Mouse (Mus musculus) spleen, adult 18-20 months (tissue): ENCODE data around the gene S100a1.

Experiments
- DNase-seq, 2 experiments: peaks; one replicate each; pipeline ENCODE4 v3.0.0; 2022; ENCODE audit warnings: mixed read lengths in 2 of 2

Gene S100a1

DNA sequence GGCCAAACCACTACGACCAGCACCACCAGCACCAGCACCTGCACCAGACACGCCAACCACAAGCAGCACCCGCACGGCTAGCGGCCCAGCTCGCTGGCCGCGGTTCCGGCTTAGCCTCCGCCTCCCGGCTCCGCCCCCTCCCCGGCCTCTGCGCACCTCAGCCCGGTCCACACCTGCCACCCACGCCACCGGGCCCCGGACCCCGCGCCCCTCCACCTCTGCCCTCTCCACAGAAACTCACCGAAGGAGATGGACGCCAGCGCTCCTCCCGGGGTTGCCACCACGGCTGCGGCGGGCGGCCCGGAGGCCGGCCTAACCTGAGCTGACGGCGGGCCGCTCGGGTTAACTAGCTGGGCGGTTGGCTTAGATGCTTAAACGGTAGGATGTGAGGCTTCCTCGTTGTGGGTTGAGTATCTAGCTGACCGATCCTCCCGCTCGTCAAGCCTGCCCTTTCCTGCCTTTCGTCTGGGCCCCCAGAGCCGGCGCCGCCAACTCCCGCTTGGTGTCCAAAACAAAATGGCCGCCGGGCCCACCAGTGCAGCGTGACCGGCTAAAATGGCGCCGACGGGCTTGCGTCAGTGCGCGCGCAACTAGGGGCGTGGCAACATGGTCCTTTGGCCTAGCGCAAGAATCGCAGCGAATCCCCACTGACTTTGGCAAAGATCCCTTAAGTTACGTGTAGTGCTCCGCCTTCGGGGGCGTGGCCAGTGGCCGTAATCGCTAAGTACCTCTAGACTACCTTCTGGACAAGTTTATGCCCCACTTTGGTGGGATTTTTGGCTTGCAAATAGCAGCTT is 5.0 kb downstream of the S100a1 start, which contains the start of gene Chtop:
Gene Chtop, minus strand, starts transcription at position 549 of the 797 bp plus-strand sequence.
- DNase-seq = peak; percentile 98 to 99

DNA sequence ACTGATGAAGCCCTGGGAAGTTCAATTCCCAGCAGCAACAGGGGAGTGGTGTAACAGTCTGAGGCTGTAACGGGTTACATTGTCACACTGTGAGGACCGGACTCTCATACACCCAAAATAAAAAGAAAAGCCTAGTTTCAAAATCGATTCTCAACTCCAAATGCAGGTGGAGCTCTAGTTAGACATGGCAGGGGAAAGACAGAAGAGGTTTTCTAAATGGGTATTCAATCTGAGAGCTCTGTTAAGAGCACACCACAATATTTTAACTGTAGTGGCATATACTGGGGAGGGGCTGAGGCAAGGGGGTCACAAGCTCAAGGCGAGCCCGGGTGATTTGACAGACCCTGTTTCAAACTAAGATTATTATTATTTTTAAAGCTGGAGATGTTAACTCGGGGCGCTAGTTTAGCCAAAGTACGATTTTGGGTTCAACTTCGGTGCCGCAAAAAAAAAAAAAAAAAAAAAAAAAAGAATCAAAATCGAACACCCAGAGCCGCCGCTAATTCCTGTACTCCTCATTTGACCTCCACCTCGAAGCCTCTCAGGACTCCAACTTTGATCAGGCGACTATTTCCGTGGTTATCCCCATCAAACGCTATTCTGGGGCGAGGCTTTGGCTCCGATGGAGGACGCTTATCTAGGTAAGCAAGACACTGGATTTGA is 5.8 kb downstream of the S100a1 start:
- no peak for DNase-seq

DNA sequence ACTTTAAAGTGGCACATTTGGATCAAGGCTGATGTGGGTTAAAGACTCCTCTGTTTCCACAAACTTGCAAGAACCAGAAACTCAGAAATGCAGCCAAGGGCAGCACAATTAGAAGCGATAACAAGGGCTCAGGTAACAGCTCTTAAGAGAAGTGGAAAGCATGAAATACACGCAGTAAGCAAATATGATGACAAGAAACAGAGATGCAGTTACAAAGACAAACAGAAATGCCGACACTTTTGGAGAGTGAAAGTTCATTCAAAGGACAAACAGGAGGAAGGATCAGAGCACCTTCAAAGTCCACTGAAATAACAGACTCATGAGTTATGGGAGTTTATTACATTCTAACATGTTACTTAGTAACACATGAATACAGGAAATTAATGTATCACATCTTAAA is 7.8 kb downstream of the S100a1 start:
- no peak for DNase-seq

DNA sequence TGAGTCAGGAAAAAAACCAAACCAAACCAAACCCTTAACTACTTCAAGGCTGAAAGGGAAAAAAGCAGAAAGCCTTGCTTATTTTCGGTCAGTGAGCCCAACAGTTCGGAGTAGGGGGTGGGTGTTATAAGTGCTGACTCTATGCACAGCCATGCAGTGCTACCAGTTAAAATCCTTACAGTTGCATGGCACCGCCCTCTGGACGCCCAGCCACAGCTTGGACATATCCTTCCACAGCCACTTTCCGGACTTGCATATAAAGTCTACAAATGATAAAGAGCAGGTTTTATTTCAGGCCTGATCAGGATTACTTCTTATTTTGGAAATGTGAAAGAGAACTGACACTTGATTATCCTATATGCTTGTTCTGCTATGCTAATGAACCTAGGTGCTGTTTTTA is 9.0 kb downstream of the S100a1 start:
- no peak for DNase-seq

DNA sequence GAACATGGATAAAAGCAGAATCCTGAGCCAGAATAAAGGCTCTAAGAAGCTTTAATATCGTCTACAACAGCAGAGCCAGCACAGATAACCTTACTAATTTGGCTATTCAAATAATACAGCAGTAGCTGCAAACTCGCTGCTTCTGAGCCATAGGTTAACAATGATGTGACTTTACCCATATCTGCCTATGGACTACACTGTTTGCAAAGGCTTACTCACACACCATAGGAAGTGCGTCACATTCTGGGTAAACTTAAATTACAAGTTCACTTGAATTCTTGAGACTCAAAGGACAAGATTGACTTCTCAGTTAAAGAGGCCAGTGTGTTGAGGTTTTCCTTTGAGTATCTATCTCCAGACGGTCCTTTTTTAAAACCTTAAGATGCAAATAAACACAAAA is 10.7 kb downstream of the S100a1 start:
- no peak for DNase-seq

DNA sequence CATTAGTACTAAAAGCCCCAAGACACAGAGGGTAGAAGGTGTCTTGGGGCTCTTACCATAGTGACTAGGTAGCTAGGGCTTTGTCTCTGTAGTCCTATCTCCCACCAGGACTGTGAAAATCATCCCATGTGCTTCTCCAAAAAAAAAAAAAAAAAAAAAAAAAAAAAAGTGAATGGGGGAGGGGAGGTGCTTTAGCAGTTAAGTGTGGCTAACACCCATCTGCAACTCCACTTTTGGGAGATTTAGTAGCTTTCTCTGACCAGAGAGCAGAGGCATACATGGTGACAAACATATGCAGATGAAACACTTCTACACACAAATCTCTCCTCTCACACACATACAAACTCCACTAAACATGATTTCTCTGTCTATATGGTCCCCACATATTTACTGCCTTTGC is 16.6 kb downstream of the S100a1 start:
- DNase-seq = no peak

DNA sequence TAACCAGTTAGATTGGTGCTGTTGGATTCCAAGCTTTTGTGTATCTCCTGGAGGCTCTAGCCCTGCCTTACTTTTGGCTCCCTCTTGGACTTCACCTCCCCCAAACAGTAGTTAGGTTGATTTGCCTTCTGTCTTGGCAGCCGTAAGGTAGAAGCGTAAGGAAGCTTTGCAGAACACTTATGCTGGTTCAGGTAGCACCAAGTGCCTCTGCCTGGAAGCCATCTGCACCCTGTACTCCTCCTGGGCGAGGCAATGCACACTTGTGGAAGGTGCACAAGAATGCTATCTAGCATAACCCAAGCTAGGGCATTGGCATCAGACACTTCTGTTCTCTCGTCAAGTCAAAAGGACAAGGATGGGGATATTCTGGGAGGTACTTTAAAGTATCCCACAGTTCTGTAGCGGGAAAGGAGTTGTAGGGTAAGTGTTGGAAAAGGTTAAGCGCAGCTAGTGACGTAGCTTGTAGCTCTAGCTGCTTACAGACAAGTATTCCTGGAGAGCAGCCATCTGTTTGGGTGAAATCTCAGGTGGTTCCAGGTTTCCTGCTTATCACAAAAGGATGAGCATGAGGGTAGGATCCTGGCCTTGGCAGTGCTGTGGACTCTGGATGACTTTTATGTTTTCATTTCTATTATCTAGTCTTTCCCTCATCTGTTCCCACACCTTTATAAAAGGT is 18.2 kb downstream of the S100a1 start:
- no peak for DNase-seq

DNA sequence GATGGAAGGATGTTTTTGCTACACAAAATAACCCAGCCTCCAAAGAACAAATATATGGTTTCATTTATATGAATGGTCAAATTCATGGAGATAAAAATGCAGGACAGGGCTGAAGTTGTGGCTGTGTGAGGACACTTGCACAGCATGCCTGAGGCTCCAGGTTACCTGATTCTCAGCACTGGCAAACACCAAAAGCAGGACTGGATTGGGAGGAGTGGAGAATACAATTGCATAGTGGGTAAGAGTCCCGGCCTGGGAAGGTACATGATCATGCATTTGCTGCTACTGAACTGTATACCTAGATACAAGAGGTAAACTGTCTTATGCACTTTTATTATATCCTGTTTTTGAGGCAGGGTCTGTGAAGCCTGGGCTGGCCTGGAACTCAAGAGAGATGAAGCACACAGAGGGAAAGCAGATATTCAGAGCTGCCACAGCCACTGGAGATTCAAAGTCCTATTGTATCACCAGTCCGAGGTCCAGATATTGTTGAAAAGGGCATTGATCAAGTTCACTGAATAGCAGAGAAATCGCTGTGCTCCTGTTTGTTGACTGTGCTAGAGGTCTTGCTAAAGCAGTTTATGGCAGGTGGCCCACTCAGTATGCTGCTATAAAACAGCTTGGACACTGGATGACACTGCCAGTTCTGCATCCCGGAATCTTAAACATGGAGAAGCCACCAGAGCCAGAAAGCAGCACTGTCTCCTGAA is 20.2 kb downstream of the S100a1 start:
- DNase-seq = no peak

DNA sequence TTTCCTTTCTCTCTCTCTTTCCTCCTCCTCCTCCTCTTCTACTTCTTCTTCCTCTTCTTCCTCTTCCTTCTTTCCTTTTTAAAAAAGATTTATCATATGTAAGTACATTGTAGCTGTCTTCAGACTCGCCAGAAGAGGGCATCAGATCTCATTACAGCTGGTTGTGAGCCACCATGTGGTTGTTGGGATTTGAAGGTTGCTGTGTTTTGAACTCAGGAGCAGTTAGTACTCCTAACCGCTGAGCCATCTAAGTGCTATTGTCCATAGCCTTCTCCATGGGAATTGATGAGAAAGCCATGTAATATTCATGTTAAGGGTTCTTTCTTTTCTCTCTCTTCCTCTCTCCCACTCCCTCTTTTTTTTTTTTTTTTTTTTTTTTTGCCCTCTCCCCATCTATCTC is 22.8 kb downstream of the S100a1 start:
- no peak for DNase-seq

DNA sequence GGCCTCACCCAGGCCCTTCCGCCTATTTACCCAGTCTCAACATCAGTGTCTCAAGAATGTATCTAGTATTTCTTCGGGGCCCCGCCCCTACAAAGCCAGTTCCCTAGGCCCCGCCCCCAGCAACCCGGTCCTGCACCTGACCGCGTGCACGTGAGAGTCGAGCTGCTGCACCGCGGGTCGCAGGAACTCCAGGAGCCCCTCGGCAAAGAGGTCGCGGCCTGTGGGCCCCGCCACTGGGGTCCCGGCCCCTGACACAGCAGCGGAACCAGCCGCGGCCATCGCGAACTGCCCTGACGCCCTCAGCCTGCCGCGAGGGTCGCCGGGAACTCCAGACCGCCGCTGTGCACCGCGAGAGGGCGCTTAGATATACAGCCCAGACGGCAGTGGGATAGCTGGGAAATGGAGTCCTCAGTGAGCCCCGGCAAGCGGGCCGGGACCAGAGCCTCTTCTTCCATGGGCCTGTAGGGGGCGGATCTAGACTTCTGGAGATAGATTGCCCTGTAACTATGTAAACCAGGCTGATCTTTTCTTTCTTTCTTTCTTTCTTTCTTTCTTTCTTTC is 23.4 kb downstream of the S100a1 start, which contains the start of gene Snapin:
Gene Snapin, minus strand, starts transcription at position 338 of the 561 bp plus-strand sequence.
- peak; percentile 90 to 94 for DNase-seq

DNA sequence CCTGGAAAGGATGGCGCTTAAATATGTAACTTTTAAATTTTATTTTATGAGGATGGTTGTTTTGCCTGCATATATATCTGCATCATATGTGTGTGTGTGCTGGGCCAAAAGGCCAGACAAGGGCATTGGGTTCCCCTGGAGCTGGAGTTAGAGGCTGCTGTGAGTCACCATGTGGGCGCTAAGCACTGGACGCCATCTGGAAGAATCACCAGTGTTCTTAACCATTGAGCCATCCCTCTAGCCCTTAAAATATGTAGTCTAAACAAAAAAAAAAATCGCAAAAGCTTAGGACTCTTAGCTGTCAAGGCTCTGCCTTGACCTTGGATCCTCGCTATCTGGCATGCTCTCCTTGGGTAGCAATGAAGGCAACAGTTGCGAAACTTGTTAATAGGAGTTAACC is 25.6 kb downstream of the S100a1 start:
- DNase-seq = no peak

DNA sequence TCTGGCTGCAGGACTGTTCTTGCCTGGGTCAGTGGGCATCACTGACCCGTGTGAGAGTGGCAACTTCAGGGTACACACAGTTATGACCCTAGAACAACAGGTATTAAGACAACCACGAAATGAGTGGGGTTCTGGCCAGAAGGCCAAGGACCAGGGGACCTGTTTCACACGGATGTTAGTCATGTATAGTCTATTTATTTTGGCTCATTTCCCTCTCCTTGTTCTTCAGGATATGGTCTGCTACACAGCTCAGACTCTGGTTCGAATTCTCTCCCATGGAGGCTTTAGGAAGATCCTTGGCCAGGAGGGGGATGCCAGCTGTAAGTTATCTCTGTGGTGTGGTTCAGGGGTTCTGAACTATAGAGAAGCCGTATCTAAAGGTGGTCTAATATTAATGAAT is 27.2 kb downstream of the S100a1 start:
- DNase-seq = no peak

DNA sequence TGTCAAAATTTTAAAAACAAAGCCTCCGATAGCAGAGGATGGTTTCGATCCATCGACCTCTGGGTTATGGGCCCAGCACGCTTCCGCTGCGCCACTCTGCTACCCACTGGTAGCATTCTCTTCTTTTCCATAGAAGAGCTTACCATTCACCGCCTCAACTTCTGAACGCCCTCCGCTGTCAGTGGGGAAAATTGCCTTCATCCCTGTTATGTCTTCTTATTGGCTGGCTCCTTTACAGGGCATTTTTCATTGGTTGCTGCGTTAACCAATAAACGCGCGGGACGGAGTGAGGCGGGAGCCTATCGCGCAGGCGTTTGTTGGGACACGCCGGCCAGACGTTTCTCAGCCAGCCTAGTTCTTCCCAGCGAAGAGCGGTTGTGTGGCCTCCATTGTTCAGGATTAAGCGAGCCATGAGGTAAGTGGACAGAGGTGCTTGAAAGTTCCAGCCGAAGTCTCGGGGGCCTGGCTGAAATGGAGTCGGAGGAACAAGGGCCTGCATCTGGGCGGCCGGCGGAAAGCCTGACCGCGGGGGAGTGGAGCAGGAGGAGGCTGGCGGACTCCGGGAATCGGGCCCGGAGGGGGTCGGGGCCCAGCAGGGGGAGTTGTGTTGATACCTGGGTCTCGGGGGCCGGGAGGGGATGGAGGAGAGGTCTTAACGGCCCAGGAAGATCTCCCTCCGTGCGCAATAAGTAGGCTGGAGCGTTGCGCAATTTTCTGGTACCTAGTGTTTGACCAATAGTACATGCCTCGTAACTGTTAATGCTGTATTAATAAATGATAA is 38.2 kb downstream of the S100a1 start, which contains the start of gene Ilf2:
Gene Ilf2, plus strand, starts transcription at position 296 of the 781 bp plus-strand sequence.
- peak; percentile 85 for DNase-seq

DNA sequence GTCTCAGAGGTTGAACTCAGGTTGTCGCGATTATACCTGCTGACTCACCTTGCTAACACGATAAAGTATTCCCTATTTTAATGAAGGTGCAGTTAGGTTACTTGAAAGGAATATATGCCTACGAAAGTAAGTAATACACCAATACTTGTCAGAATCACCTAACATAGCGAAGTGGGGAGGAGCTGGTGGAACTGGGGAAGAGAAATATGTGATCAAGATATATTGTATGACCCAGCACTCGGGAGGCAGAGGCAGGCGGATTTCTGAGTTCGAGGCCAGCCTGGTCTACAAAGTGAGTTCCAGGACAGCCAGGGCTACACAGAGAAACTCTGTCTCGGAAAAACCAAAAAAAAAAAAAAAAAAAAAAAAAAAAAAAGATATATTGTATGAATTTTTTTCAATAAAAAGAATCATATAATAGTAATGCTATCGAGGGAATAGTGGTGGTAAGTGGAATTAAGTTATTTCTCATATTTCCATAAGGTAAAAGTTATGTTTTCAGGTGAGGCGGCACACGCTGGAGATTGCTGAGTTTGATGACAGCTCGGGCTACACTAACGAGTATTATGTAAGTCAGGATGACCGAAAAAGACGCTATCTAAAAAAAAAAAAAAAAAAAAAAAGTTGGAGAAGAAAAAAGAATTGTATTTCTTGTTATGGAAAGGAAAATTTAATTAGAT is 38.9 kb downstream of the S100a1 start:
- no peak for DNase-seq

DNA sequence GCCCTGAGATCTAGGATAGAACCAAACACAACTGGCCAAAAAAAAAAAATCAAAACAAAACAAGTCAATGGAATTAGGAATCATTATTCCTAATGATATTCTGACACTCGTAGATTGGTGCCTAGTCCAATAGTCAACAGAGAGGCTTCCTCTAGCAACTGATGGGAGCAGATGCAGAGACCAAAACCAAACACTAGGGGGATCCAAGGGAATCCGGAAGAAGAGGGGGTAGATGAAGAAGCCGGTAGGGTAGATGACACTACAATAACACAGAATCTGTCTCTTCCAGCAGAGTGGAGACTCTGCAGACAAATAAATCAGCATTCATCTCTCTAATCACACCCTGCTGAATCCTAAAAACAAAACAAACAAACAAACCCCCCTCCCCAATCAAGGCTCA is 42.0 kb downstream of the S100a1 start:
- DNase-seq = peak in 1 of 2 experiments; percentile 57

DNA sequence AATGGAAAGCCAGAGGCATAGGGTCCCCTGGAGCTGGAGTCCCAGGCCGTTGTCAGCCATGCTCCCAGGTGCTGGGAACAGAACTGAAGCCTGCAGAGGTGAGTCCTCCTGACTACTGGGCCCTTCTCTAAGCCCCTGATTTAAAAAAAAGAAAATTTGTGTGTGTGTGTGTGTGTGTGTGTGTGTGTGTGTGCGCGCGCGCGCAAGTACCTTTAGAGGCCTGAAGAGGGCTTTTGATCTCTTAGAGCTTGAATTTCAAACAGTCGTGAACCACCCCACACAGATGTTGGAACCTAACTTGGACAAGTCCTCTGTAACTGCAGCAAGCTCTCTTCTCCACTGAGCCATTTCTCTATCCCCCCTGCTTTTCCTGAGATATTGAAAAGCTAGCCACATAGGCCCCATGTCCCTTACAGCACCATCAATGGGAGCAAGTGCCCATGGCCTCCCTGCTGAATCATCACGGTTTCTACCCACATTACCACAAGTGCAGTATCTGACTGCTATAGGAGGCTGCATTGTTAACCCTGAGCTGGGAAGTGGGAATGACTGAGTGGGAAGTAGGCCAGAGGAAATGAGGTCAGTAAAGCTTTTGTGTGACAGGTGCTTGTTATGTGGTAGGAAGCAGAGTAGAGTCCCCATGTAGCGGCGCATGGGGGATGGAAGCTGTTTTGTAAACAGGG is 46.4 kb downstream of the S100a1 start:
- DNase-seq = no peak

DNA sequence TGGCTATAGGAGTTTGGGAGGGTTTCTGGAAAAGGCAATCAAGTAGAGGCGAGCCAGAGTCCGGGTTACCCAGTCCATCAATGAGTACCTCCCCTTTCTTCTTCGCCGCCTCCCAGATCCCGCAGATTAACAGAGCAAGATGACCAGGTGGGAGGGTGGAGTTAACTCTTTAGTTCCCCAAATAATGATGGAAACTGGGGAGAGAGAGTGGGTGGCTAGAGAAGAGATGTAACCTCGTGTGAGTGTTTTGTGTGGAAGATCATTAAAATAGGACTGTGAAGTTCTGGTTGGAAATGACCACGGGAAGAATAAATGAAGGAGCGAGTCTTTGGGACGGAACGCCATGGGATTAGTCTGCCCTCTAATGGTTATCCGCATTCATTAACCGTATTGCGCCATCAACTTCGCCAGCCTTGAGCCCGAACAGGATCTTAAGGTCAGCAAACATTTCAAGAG is 47.9 kb downstream of the S100a1 start:
- no peak for DNase-seq

DNA sequence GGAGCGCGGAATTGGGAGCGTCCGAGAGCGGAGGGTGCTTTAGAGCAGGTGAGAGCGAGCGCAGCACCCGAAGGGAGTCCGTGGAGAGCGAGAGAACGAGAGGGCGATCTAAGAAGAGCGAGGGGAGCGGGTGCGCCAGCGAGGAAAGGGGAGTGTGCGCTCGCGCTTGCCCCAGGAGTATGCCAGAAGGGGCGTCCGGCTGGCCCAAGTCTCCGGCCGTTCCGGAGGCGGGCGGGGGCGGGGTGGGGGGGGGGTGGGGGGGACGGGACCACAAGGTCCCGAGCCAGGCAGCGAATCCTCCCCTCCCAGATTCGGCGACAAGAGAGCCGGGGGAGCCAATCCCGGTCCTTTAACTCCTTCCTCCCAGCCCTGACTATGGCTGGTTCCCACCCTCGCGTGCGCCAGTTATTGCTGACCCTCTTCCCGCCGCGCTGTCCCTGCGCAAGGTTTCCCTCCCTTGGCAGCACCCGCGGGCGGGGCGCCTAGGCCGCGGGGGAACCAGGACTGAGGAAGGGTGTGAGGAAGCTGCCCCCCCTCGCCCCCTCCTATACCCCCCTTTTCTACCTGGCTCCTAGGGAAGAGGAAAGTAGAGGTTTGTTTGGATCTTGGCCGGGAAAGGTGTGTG is 48.4 kb downstream of the S100a1 start, which contains the start of gene Npr1:
Gene Npr1, minus strand, starts transcription at position 181 of the 625 bp plus-strand sequence.
- DNase-seq = no peak

DNA sequence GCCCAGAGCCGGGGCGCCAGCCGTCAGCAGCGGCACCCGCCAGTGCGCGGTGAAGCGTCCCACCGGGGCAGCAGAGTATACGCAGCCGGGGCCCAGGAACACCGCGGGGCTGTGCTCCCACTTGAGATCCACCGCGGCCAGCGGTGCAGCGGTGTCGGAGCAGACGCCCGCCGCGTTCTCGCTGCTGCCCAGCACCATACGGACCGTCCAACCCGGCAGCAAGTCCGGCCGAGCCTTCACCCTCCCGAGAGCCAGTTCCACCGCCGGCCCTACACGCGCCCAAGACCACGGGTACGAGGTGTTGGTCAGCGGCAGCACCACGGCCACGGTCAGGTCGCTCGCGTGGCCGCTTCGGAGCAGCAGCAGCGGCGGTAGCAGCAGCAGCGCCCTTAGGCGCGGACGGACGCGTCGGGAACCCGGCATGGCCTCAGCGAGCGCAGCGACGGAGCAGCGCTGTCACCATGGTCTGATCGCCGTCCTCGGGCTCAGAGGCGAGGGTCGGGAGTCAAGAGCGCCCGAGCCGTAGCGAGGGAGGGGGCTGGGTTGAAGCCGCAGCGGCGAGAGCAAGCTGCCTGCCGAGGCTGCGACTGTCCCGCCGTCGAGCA is 49.0 kb downstream of the S100a1 start:
- DNase-seq = peak in 1 of 2 experiments; percentile 25
